Mouse (Mus musculus) gastrocnemius, postnatal 36 days (tissue): Measurements from ENCODE around the gene Tmem178b. TPM values are rescaled to one million over a fixed set of nuclear protein-coding genes. Genes with fewer than 3 reads are reported as not detected.

Experiments
- DNase-seq, 2 experiments: peaks; one replicate each; pipeline ENCODE4 v3.0.0; 2022
- intact Hi-C: fragments of 180-260 bp; cut with DNase I; formaldehyde crosslinking; loops from one replicate; pipeline ENCODE4 v1.15.1; 2025
- total RNA-seq, 2 experiments: library from RNA; stranded (reverse); gene quantifications; 2 replicates each; pipeline ENCODE4 v1.2.3; 2021

Gene Tmem178b
- total RNA-seq, 2 experiments from 2014 or later: 2.2 to 2.3 TPM

- no peak for DNase-seq
- intact Hi-C loops: no loop called here
These were observed 264.3 kb downstream of the Tmem178b start for GRCm38 (mm10) chr6:40137346-40137745.

- intact Hi-C loops: no loop called here
- DNase-seq: no peak
These were observed 264.9 kb downstream of the Tmem178b start for GRCm38 (mm10) chr6:40137831-40138520.

GRCm38 (mm10) chr6:40142582-40142981 is 269.5 kb downstream of the Tmem178b start:
- DNase-seq: no peak
- intact Hi-C loops: no loop called here

GRCm38 (mm10) chr6:40144371-40144770 is 271.3 kb downstream of the Tmem178b start:
- no peak for DNase-seq
- intact Hi-C loops: no loop called here

GRCm38 (mm10) chr6:40145601-40146000 is 272.5 kb downstream of the Tmem178b start:
- DNase-seq: no peak

GRCm38 (mm10) chr6:40152241-40152640 is 279.2 kb downstream of the Tmem178b start:
- DNase-seq: no peak
- intact Hi-C loops: no loop called here

More at GRCm38 (mm10) chr6:40145601-40146000, 272.5 kb downstream of the Tmem178b start:
- intact Hi-C loops: no loop called here

- intact Hi-C loops: no loop called here
- no peak for DNase-seq
These were observed 288.3 kb downstream of the Tmem178b start for GRCm38 (mm10) chr6:40161381-40161780.

- intact Hi-C loops: no loop called here
- no peak for DNase-seq
These were observed 300.5 kb downstream of the Tmem178b start for GRCm38 (mm10) chr6:40173559-40173958.

GRCm38 (mm10) chr6:40177870-40178269 is 304.8 kb downstream of the Tmem178b start:
- DNase-seq: no peak
- intact Hi-C loops: no loop called here

- intact Hi-C loops: no loop called here
- no peak for DNase-seq
These were observed 307.5 kb downstream of the Tmem178b start for GRCm38 (mm10) chr6:40180551-40180950.

GRCm38 (mm10) chr6:40200661-40201060 is 327.6 kb downstream of the Tmem178b start:
- intact Hi-C loops: no loop called here
- no peak for DNase-seq

- intact Hi-C loops: no loop called here
- no peak for DNase-seq
These were observed 329.5 kb downstream of the Tmem178b start for GRCm38 (mm10) chr6:40202602-40203001.

- DNase-seq: no peak
- intact Hi-C loops: no loop called here
These were observed 332.3 kb downstream of the Tmem178b start for GRCm38 (mm10) chr6:40205380-40205779.

- intact Hi-C loops: no loop called here
- DNase-seq: no peak
These were observed 334.9 kb downstream of the Tmem178b start for GRCm38 (mm10) chr6:40208014-40208413.

- intact Hi-C loops: no loop called here
- DNase-seq: no peak
These were observed 336.1 kb downstream of the Tmem178b start for GRCm38 (mm10) chr6:40209172-40209571.

- DNase-seq: no peak
- intact Hi-C loops: no loop called here
These were observed 344.1 kb downstream of the Tmem178b start for GRCm38 (mm10) chr6:40217154-40217553.

- DNase-seq: no peak
- intact Hi-C loops: no loop called here
These were observed 344.6 kb downstream of the Tmem178b start for GRCm38 (mm10) chr6:40217651-40218050.

GRCm38 (mm10) chr6:40220634-40221120 is 347.6 kb downstream of the Tmem178b start:
- no peak for DNase-seq
- intact Hi-C loops: no loop called here

- DNase-seq: no peak
- intact Hi-C loops: no loop called here
These were observed 352.7 kb downstream of the Tmem178b start for GRCm38 (mm10) chr6:40225585-40226280.

GRCm38 (mm10) chr6:40228981-40229380 is 355.9 kb downstream of the Tmem178b start:
- intact Hi-C loops: no loop called here
- no peak for DNase-seq

GRCm38 (mm10) chr6:40229985-40230384 is 356.9 kb downstream of the Tmem178b start:
- intact Hi-C loops: no loop called here

GRCm38 (mm10) chr6:40234066-40234465 is 361.0 kb downstream of the Tmem178b start:
- no peak for DNase-seq
- intact Hi-C loops: no loop called here

More at GRCm38 (mm10) chr6:40229985-40230384, 356.9 kb downstream of the Tmem178b start:
- DNase-seq: no peak
